Mouse (Mus musculus): Measurements from ENCODE around the gene Pald1.
A peak's percentile ranks its signal among the peaks of the same experiment; 100 is the strongest.

Gene Pald1

DNA sequence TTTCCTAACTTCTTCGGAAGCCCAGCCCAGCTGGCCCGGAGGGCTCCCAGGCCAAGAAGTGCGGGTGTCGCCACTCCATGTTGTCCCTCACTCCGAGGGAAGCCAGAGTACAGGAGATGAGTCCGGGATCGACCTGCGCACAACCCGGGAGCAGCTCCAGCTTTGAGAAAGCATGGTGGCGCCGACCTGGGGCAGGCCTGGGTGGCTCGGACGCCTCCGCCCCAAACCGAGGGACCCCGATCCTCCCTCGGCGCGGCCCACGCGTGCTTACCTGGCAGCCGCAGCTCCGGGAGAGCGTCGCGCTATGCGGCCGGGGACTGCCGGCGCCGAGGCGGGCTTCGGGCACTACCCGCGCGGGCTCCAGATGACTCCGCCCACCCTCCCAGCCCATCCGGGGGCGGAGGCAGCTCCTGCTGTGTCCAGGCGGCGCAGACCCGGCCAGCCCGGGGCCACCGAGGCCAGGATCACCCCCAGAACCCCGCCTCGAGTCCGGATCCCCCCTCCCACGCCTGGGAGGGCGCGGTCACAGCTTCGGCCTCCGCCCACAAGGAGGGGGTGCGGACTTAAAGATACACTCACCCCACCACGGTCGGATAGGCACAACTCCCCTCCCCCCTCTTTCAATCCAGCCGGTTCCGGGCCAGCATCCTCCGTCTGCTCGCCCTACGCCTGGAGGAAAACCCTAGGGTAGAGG lies at the start of gene Pald1:
Gene Pald1 (minus strand): TSS at position 510 of the 694 bp plus-strand sequence.
- peak; percentile 64 to 68 for DNase-seq (ENCODE audit: low spot score in 2 of 2)

- DNase-seq (ENCODE audit: low spot score in 2 of 2) = no peak
Observed at GRCm38 (mm10) chr10:61431375-61431774, 48.0 kb upstream of the Pald1 start.

- DNase-seq (ENCODE audit: low spot score in 2 of 2) = no peak
Observed at GRCm38 (mm10) chr10:61429043-61429442, 45.7 kb upstream of the Pald1 start.

- no peak for DNase-seq (ENCODE audit: low spot score in 2 of 2)
Observed at GRCm38 (mm10) chr10:61428416-61428815, 45.1 kb upstream of the Pald1 start.

DNA sequence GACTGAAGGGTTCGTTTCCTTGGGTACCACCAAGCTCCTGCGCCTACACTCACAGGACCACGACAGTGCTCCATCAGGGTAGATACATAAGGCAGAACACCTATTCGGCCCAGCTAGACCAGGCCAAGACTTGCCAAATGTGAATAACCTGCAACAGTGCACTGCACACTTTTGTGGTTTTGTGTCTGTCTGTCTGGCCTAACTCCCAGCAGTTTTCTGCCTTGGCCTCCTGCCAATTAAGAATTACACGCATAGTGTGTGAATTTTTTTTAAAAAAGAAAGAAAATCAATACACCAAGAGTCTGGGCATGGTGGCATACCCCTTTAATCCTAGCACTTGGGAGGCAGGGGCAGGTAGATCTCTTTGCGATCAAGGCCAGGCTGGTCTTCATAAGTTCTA lies 44.6 kb upstream of the Pald1 start:
- DNase-seq (ENCODE audit: low spot score in 2 of 2) = no peak

- no peak for DNase-seq (ENCODE audit: low spot score in 2 of 2)
Observed at GRCm38 (mm10) chr10:61426251-61426757, 43.0 kb upstream of the Pald1 start.

- no peak for DNase-seq (ENCODE audit: low spot score in 2 of 2)
Observed at GRCm38 (mm10) chr10:61425047-61425446, 41.7 kb upstream of the Pald1 start.

DNA sequence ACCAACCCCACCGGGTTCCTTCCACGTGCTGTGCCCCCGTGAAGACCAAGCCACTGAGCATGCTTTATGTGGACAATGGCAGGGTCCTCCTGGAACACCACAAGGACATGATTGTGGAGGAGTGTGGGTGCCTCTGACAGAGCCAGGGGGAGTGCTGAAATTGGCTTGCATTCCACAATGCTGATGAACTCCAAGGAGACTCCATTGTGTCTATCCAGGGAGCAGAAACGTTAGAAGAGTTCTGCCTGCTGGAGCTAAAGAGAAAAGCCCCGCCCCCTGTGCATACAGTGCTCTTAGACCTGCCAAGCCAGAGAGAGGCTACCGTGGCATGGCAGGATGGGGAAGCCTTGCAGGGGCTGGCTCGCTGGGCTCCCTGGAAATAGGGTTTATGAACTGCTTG lies 41.2 kb upstream of the Pald1 start:
- DNase-seq (ENCODE audit: low spot score in 2 of 2) = no peak

- DNase-seq (ENCODE audit: low spot score in 2 of 2) = no peak
Observed at GRCm38 (mm10) chr10:61423289-61423688, 40.0 kb upstream of the Pald1 start.

- DNase-seq (ENCODE audit: low spot score in 2 of 2) = no peak
Observed at GRCm38 (mm10) chr10:61422861-61423260, 39.5 kb upstream of the Pald1 start.

DNA sequence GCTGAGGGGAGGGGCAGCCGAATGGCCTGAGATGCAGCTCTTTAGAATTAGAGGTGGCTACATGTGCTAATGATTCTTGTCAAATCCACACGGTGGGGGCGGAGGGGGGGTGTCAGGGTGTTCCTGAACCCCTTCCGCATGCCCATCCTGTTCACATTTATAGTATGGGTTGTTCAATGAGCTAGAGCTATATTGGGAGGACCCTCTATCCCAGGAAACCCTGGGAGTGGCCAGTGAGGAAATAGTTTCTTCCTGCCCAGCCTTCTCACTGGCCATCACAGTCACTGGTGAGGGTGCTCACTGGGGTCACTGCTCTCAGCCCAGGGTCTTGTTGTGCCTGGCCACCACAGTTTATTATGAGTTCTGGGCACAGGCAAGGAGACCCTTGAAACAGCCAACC lies 36.7 kb upstream of the Pald1 start:
- DNase-seq (ENCODE audit: low spot score in 2 of 2) = no peak

GRCm38 (mm10) chr10:61419146-61419545 lies 35.8 kb upstream of the Pald1 start:
- DNase-seq (ENCODE audit: low spot score in 2 of 2) = no peak

- DNase-seq (ENCODE audit: low spot score in 2 of 2) = no peak
Observed at GRCm38 (mm10) chr10:61418131-61418900, 35.0 kb upstream of the Pald1 start.

- no peak for DNase-seq (ENCODE audit: low spot score in 2 of 2)
Observed at GRCm38 (mm10) chr10:61417672-61418071, 34.3 kb upstream of the Pald1 start, which contains the start of gene Nodal. Gene Nodal (plus strand): TSS chr10:61417972.

- no peak for DNase-seq (ENCODE audit: low spot score in 2 of 2)
Observed at GRCm38 (mm10) chr10:61417046-61417445, 33.7 kb upstream of the Pald1 start.

- DNase-seq (ENCODE audit: low spot score in 2 of 2) = no peak
Observed at GRCm38 (mm10) chr10:61416561-61416960, 33.2 kb upstream of the Pald1 start.

GRCm38 (mm10) chr10:61415890-61416289 lies 32.6 kb upstream of the Pald1 start:
- no peak for DNase-seq (ENCODE audit: low spot score in 2 of 2)

DNA sequence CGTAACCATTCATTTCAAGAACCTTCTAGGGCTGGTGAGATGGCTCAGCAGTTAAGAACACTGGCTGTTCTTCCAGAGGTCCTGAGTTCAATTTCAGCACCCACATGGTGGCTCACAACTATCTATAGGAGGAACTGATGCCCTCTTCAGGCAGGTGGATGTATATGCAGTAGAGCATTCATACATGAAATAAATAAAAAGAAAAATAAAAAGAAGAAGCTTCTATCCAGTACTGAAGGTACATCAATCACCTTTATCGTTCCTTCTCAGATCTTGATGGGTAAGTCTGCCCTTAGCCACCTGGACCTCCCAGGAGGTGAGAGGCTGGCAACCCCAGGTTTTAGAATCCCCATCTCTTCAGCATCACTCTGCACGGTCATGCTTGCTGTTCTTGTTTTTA lies 31.9 kb upstream of the Pald1 start:
- no peak for DNase-seq (ENCODE audit: low spot score in 2 of 2)

DNA sequence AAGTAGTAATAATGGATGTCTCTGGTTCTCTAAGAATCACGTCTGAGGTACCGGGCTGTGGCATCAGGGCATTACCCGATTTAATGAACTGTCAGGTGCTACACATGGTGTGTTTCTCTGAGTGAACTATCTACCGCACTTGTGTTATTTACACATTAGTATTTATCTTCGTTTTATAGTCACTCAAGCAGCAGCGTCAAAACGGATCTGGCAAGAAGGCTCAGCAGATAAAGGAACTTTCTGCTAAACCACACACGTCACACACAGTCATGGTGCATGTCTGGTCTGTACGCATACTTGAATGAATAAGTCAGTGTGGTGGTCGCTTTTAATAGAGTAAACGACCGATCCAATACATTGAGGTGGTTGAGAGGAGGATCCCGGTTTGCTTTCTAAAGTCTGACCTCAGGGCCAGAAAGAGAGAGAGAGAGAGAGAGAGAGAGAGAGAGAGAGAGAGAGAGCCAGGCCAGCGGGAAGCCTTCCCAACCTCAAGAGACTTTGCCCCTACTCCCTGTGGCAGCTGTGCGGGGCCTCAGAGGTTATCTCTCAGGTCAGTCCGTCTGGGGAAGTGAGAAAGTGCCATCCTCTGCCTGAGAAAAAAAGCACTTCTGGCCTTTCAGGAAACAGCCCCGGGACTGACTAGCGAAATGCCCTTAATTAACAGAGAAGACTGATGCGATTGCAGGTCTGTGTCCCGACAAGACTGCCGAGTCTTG lies 29.7 kb upstream of the Pald1 start:
- DNase-seq (ENCODE audit: low spot score in 2 of 2) = no peak

DNA sequence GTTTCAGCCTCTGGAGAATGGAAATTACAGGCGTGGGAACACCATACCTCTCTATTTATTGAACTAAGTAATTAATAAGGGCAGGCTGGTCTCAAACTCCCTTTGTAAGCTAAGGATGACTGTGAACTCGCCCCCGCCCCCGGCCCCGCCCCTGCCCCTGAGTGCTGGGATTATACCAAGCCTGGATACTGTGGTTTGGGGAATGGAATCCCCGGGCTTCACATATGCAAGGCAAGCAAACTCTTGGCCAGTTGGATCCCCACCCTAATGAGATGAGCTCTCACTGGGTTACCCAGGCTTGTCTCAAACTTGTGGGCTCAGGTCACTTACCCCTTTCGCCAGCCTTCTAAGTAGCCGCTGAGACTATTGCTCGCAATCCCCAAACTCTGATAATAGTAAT lies 26.9 kb upstream of the Pald1 start:
- DNase-seq (ENCODE audit: low spot score in 2 of 2) = no peak

DNA sequence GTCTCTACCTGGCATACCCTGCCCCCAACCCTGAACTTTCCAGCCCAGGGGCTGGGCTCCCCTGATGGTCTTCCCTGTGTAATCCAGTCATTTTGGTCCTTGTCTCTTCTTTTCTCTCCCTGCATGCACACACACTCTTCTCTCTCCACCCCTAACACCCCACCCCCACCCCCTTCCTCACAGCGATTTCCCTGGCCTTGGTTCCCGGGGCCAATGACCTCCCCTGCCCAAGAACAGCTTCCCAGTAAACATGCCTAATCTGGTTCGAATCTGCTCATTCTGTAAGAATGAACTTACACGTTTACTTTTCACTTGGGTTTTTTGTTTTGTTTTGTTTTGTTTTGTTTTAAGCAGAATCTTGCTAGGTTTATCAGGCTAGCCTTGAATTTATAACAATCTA lies 26.4 kb upstream of the Pald1 start:
- no peak for DNase-seq (ENCODE audit: low spot score in 2 of 2)

- DNase-seq (ENCODE audit: low spot score in 2 of 2) = no peak
Observed at GRCm38 (mm10) chr10:61405958-61406357, 22.6 kb upstream of the Pald1 start.
